11 mouse cellular contexts compared by ENCODE assay signal in the genomic region with DNA sequence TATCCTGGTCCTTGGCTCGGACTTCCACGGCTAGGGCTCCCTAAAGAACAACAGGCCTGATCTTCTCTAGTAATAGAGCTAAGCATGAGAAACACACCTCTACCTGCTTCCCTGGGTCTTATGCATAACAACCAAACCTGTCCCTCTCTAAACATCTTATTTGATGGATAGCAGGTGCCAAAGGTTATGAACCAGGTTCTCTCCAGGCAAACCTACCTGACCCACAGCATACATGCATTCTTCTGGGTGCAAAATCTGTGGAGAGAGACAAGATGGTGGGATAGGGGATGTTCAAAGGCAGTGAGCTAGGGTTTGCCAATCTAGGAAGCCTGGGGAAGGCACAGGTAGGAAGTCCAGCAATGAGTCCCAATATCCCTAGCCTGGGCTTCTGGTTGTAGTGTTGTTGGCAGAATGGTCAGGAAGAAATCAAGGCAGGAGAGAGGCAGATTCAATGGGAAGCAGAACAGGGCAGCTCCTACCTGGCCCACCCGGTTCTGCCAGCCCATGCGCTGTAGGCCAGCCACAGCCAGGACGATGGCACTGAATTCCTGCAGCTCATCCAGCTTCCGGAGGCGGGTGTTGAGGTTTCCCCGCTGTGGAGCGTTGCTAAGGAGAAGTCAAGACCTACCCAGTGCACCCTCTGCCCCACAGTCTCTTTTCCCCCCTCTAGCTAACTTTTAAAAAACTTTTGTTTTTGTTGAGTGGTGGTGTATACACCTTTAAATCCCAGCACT. TPM values are rescaled to one million over a fixed set of nuclear protein-coding genes. Genes with fewer than 3 reads are reported as not detected.
DNase-seq lines count a peak whose midpoint lies in the region; ATAC-seq and TF ChIP-seq lines count a peak whose summit lies in the region.
"Had no signal": no experiment of that assay in that cellular context is flagged by ENCODE, and none has a peak within 500 bp of the region (broad histone marks: within the 10 kb centered on the region; RNA-seq: fewer than 3 reads in every experiment).

No protein-coding gene starts in this region.

- H3K9ac ChIP-seq in heart, embryonic 14.5 days (ENCODE audit: low read length): peak overlapping the region; percentile 99
- peak overlapping the region; percentile 28; the same call in 1 of the 2 replicates for H3K9ac ChIP-seq in limb, embryonic 14.5 days (ENCODE audit: low read depth, low read length, severe bottlenecking)

- 61% methylated on average over 9 of the region's 9 CpGs for WGBS in heart, embryonic 14.5 days
- 71% methylated on average over 9 of the region's 9 CpGs for WGBS in forebrain, embryonic 10.5 days
- 69% methylated on average over 9 of the region's 9 CpGs for WGBS in limb, embryonic 14.5 days

- H3K27ac ChIP-seq in heart, embryonic 14.5 days (replicated peaks in 1 of 2; ENCODE audit: control insufficient read depth in 1 of 2, insufficient read depth in 1 of 2, low read depth in 2 of 2, low read length in 2 of 2): peak overlapping the region in 1 of 2 experiments; percentile 21; a peak in 1 of 4 replicates
- H3K27ac ChIP-seq in forebrain, embryonic 10.5 days: peak overlapping the region; percentile 40; the same call in 1 of the 2 replicates
- H3K27ac ChIP-seq in limb, embryonic 14.5 days (replicated peaks; ENCODE audit: low read depth, low read length): no peak overlapping the region

- peaks cover 64% of the 10 kb centered on the region for H3K36me3 ChIP-seq in heart, embryonic 14.5 days (ENCODE audit: control insufficient read depth, insufficient read depth, low read length)
- H3K36me3 ChIP-seq in forebrain, embryonic 10.5 days (replicated peaks): peaks cover 75% of the 10 kb centered on the region
- H3K36me3 ChIP-seq in limb, embryonic 14.5 days (ENCODE audit: control insufficient read depth, insufficient read depth, low read length): peaks cover 46% of the 10 kb centered on the region

- H3K4me2 ChIP-seq in heart, embryonic 14.5 days (ENCODE audit: low read length): peak overlapping the region; percentile 68
- peak overlapping the region; percentile 80; the same call in 1 of the 2 replicates for H3K4me2 ChIP-seq in limb, embryonic 14.5 days (replicated peaks; ENCODE audit: low read depth, low read length, severe bottlenecking)

- DNase-seq in heart, adult 9 months (ENCODE audit: low spot score in 2 of 2): no peak
- DNase-seq in 416B (ENCODE audit: low read depth): peak; percentile 32
- DNase-seq in forebrain, embryonic 10.5 days (ENCODE audit: extremely low spot score, low spot score): peak; percentile 36
- no peak for DNase-seq in limb, embryonic 14.5 days (ENCODE audit: low spot score)
- no peak for DNase-seq in B cell, adult 2 months
- DNase-seq in gastrocnemius, adult 8-10 months (ENCODE audit: low spot score in 2 of 2): no peak
- no peak for DNase-seq in gastrocnemius, adult 18-20 months (ENCODE audit: low spot score)
- DNase-seq: cerebellum, postnatal 36 days; layer of hippocampus, postnatal 36 days; right cerebral cortex, postnatal 4 days had no signal

- no peak for TF ChIP-seq POLR2A in limb, embryonic 14.5 days (IDR thresholded peaks at IDR 0.05; ENCODE audit: borderline replicate concordance, extremely low read depth, insufficient read depth, insufficient read length)

- H3K4me1 ChIP-seq in heart, embryonic 14.5 days (ENCODE audit: control insufficient read depth in 2 of 2, insufficient read depth in 2 of 2, low read length in 2 of 2): peaks cover 8 to 27% of the 10 kb centered on the region in 2 experiments
- peaks cover 26% of the 10 kb centered on the region for H3K4me1 ChIP-seq in forebrain, embryonic 10.5 days
- peaks cover 12% of the 10 kb centered on the region for H3K4me1 ChIP-seq in limb, embryonic 14.5 days (ENCODE audit: control insufficient read depth, insufficient read depth, low read length)

- no peak for ATAC-seq in heart, embryonic 14.5 days (ENCODE audit: insufficient number of reproducible peaks, insufficient read depth, low FRiP score, low read depth)
- ATAC-seq in limb, embryonic 14.5 days (ENCODE audit: low FRiP score, low read depth): no peak

- H3K9me3 ChIP-seq in heart, embryonic 14.5 days (ENCODE audit: control insufficient read depth, low read length): no peaks in the 10 kb centered on the region
- H3K9me3 ChIP-seq in forebrain, embryonic 10.5 days: peaks cover 14% of the 10 kb centered on the region
- H3K9me3 ChIP-seq in limb, embryonic 14.5 days (ENCODE audit: control insufficient read depth, low read length): no peaks in the 10 kb centered on the region

- no peaks in the 10 kb centered on the region for H3K27me3 ChIP-seq in heart, embryonic 14.5 days (ENCODE audit: control insufficient read depth, insufficient read depth, low read length)
- H3K27me3 ChIP-seq in forebrain, embryonic 10.5 days (ENCODE audit: poor library complexity, severe bottlenecking): no peaks in the 10 kb centered on the region
- no peaks in the 10 kb centered on the region for H3K27me3 ChIP-seq in limb, embryonic 14.5 days (ENCODE audit: control insufficient read depth, insufficient read depth, low read length)

- H3K4me3 ChIP-seq in heart, embryonic 14.5 days (ENCODE audit: control insufficient read depth in 1 of 2, insufficient read depth in 1 of 2, low read depth in 1 of 2, low read length in 2 of 2): peak overlapping the region in 1 of 2 experiments; percentile 87; a peak in 2 of 4 replicates
- peak overlapping the region; percentile 94 for H3K4me3 ChIP-seq in forebrain, embryonic 10.5 days
- peak overlapping the region; percentile 60; the same call in 1 of the 2 replicates for H3K4me3 ChIP-seq in limb, embryonic 14.5 days (replicated peaks; ENCODE audit: low read length)

RNA-seq across cellular contexts. Expression of a gene that starts 3.1 kb away (rescaled TPM):
- 153 and 167 TPM in 2 replicates for polyA plus RNA-seq in heart, embryonic 14.5 days (2014; fragmentation: Nextera tagmentation; extraction: Ambion mirVana)
- polyA plus RNA-seq in forebrain, embryonic 10.5 days (2016; fragmentation: Nextera tagmentation; extraction: Ambion mirVana): 524 and 528 TPM in 2 replicates
- 311 and 451 TPM in 2 replicates for polyA plus RNA-seq in limb, embryonic 14.5 days (2012; rRNA removed)
- polyA plus RNA-seq in limb, embryonic 14.5 days (2014; fragmentation: Nextera tagmentation; extraction: Ambion mirVana): 256 and 275 TPM in 2 replicates
- total RNA-seq in gastrocnemius, adult 8-10 months (2022): 10 to 100 TPM in 1 of 4 experiments, 1 to 10 TPM in 3; 7.8 to 10.3 (median 8.7) TPM
- total RNA-seq in gastrocnemius, adult 18-20 months (2021): 10 to 100 TPM in 1 of 2 experiments, 1 to 10 TPM in 1; 7.8 to 10.4 TPM

RNA-seq across cellular contexts. Expression of a gene that starts 6.4 kb away (rescaled TPM):
- 110 and 112 TPM in 2 replicates for polyA plus RNA-seq in heart, embryonic 14.5 days (2014; fragmentation: Nextera tagmentation; extraction: Ambion mirVana)
- polyA plus RNA-seq in forebrain, embryonic 10.5 days (2016; fragmentation: Nextera tagmentation; extraction: Ambion mirVana): 196 and 210 TPM in 2 replicates
- polyA plus RNA-seq in limb, embryonic 14.5 days (2012; rRNA removed): 60.1 and 61.3 TPM in 2 replicates
- polyA plus RNA-seq in limb, embryonic 14.5 days (2014; fragmentation: Nextera tagmentation; extraction: Ambion mirVana): 97.1 and 102 TPM in 2 replicates
- total RNA-seq in gastrocnemius, adult 8-10 months (2022): 10 to 100 TPM; 24.2 to 26.1 (median 25.2) TPM
- 10 to 100 TPM; 20.8 to 24.7 TPM for total RNA-seq in gastrocnemius, adult 18-20 months (2021)

RNA-seq across cellular contexts. Expression of a gene that starts 11.8 kb away (rescaled TPM):
- 34.7 and 37.8 TPM in 2 replicates for polyA plus RNA-seq in heart, embryonic 14.5 days (2014; fragmentation: Nextera tagmentation; extraction: Ambion mirVana)
- polyA plus RNA-seq in forebrain, embryonic 10.5 days (2016; fragmentation: Nextera tagmentation; extraction: Ambion mirVana): 48.0 and 49.3 TPM in 2 replicates
- polyA plus RNA-seq in limb, embryonic 14.5 days (2012; rRNA removed): 47.9 and 71.0 TPM in 2 replicates
- polyA plus RNA-seq in limb, embryonic 14.5 days (2014; fragmentation: Nextera tagmentation; extraction: Ambion mirVana): 39.4 and 39.5 TPM in 2 replicates
- total RNA-seq in gastrocnemius, adult 8-10 months (2022): 10 to 100 TPM; 10.9 to 14.8 (median 13.0) TPM
- 10 to 100 TPM; 13.2 to 13.4 TPM for total RNA-seq in gastrocnemius, adult 18-20 months (2021)

RNA-seq across cellular contexts. Expression of a gene that starts 17.5 kb away (rescaled TPM):
- 5.4 and 7.7 TPM in 2 replicates for polyA plus RNA-seq in heart, embryonic 14.5 days (2014; fragmentation: Nextera tagmentation; extraction: Ambion mirVana)
- 8.3 and 8.7 TPM in 2 replicates for polyA plus RNA-seq in forebrain, embryonic 10.5 days (2016; fragmentation: Nextera tagmentation; extraction: Ambion mirVana)
- 19.6 and 23.1 TPM in 2 replicates for polyA plus RNA-seq in limb, embryonic 14.5 days (2012; rRNA removed)
- polyA plus RNA-seq in limb, embryonic 14.5 days (2014; fragmentation: Nextera tagmentation; extraction: Ambion mirVana): 7.5 and 8.0 TPM in 2 replicates
- 10 to 100 TPM; 10.4 to 18.9 (median 15.2) TPM for total RNA-seq in gastrocnemius, adult 8-10 months (2022)
- 10 to 100 TPM; 14.1 to 14.8 TPM for total RNA-seq in gastrocnemius, adult 18-20 months (2021)

RNA-seq across cellular contexts. Expression of a gene that starts 23.9 kb away (rescaled TPM):
- polyA plus RNA-seq in heart, embryonic 14.5 days (2014; fragmentation: Nextera tagmentation; extraction: Ambion mirVana): 17.8 and 21.4 TPM in 2 replicates
- polyA plus RNA-seq in forebrain, embryonic 10.5 days (2016; fragmentation: Nextera tagmentation; extraction: Ambion mirVana): 29.0 and 32.3 TPM in 2 replicates
- 28.5 and 32.9 TPM in 2 replicates for polyA plus RNA-seq in limb, embryonic 14.5 days (2012; rRNA removed)
- polyA plus RNA-seq in limb, embryonic 14.5 days (2014; fragmentation: Nextera tagmentation; extraction: Ambion mirVana): 27.8 and 29.9 TPM in 2 replicates
- 10 to 100 TPM; 17.6 to 19.0 (median 18.3) TPM for total RNA-seq in gastrocnemius, adult 8-10 months (2022)
- total RNA-seq in gastrocnemius, adult 18-20 months (2021): 10 to 100 TPM; 17.7 to 17.8 TPM

Comparison
In these comparisons a context has a peak if more than half of its experiments do, and no peak if none do; other contexts are left out.
1. DNase-seq: peak in 416B (single experiment) and forebrain, embryonic 10.5 days (single experiment); none in heart, adult 9 months (0 of 2), limb, embryonic 14.5 days (single experiment), B cell, adult 2 months (0 of 2), gastrocnemius, adult 8-10 months (0 of 2) and gastrocnemius, adult 18-20 months (single experiment).